Mouse (Mus musculus): ENCODE results near the gene Rbfox2.
A peak's percentile ranks its signal among the peaks of the same experiment; 100 is the strongest.

DNA sequence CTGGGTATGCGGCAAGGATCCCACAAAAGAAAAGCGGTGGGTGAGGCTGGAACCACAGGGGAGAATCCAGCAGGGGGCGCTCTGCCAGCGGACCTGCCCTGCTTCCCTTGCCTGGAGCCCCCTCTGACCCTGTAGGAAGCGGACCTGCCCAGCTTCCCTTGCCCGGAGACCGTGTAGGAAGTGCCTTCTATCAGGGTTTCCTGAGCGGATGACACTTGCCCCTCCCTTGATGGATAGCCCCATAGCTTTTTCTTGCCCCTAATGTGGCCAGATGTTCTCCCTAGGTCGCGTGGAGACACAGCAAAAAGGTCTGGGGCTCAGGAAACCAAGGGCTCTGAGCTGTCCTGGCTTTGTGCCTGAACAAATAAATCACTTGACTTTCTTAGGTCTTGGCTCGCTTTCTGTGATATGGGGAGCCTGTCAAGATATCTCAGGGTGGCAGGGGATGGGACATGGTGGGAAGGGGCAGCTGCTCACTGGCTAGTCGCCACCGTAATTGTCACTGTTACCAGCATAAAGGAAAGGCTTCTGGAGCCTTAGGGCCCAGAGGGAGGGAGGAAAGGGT is 36.8 kb upstream of the Rbfox2 start:
- TF ChIP-seq CTCF (IDR thresholded peaks at IDR 0.05; ENCODE audit: low read depth, low read length) (peak; percentile 51; the same call in 1 of the 2 replicates), POLR2A (IDR thresholded peaks at IDR 0.05; ENCODE audit: borderline replicate concordance, low read depth, low read length) (no peak)

Measured in bone marrow macrophage, adult 2 months (primary cell).